8 mouse cellular contexts compared by ENCODE assay signal in genomic region chr3:51531473-51532281, GRCm38 (mm10). TPM values are rescaled to one million over a fixed set of nuclear protein-coding genes. Genes with fewer than 3 reads are reported as not detected.
DNase-seq lines count a peak whose midpoint lies in the region; ATAC-seq lines count a peak whose summit lies in the region.

No protein-coding gene starts in this region.

- DNase-seq in adrenal gland, adult 8-10 months = peak; percentile 47
- DNase-seq in gastrocnemius, adult 8-10 months (ENCODE audit: low spot score in 2 of 2) = peak; percentile 43 to 57
- peak; percentile 71 for DNase-seq in testis, postnatal 10 days (ENCODE audit: low spot score)
- DNase-seq in left cerebral cortex, adult 9 months (ENCODE audit: low spot score in 2 of 2) = no peak

- H3K36me3 ChIP-seq in forebrain, embryonic 15.5 days = peaks cover 76% of the 10 kb centered on the region
- peaks cover 93% of the 10 kb centered on the region for H3K36me3 ChIP-seq in forebrain, embryonic 12.5 days (replicated peaks)
- peaks cover 55% of the 10 kb centered on the region for H3K36me3 ChIP-seq in kidney, embryonic 16.5 days (ENCODE audit: insufficient read depth, low read length)
- H3K36me3 ChIP-seq in lung, embryonic 16.5 days (ENCODE audit: control insufficient read depth, insufficient read depth, low read length) = peaks cover 31% of the 10 kb centered on the region

- H3K27ac ChIP-seq in forebrain, embryonic 15.5 days (replicated peaks) = peak overlapping the region; percentile 68
- no peak overlapping the region for H3K27ac ChIP-seq in forebrain, embryonic 12.5 days
- peak overlapping the region; percentile 76 for H3K27ac ChIP-seq in kidney, embryonic 16.5 days (ENCODE audit: low read length)
- H3K27ac ChIP-seq in lung, embryonic 16.5 days (ENCODE audit: low read length) = peak overlapping the region; percentile 66

- peaks cover 6% of the 10 kb centered on the region; the same call in 1 of the 2 replicates for H3K4me1 ChIP-seq in forebrain, embryonic 15.5 days
- H3K4me1 ChIP-seq in forebrain, embryonic 12.5 days = no peaks in the 10 kb centered on the region
- H3K4me1 ChIP-seq in kidney, embryonic 16.5 days (ENCODE audit: insufficient read depth, low read length) = peaks cover 20% of the 10 kb centered on the region
- peaks cover 20% of the 10 kb centered on the region for H3K4me1 ChIP-seq in lung, embryonic 16.5 days (replicated peaks; ENCODE audit: control insufficient read depth, insufficient read depth, low read length)

- H3K4me3 ChIP-seq in forebrain, embryonic 15.5 days = no peak overlapping the region
- H3K4me3 ChIP-seq in forebrain, embryonic 12.5 days (replicated peaks) = no peak overlapping the region
- H3K4me3 ChIP-seq in kidney, embryonic 16.5 days (ENCODE audit: low read length) = no peak overlapping the region
- H3K4me3 ChIP-seq in lung, embryonic 16.5 days (ENCODE audit: low read length) = no peak overlapping the region

- WGBS in forebrain, embryonic 15.5 days = 56% methylated on average over 13 of the region's 13 CpGs
- 89% methylated on average over 13 of the region's 13 CpGs for WGBS in forebrain, embryonic 12.5 days
- 36% methylated on average over 13 of the region's 13 CpGs for WGBS in kidney, embryonic 16.5 days
- 38% methylated on average over 13 of the region's 13 CpGs for WGBS in lung, embryonic 16.5 days

- no peaks in the 10 kb centered on the region for H3K27me3 ChIP-seq in forebrain, embryonic 15.5 days
- H3K27me3 ChIP-seq in forebrain, embryonic 12.5 days = no peaks in the 10 kb centered on the region
- H3K27me3 ChIP-seq in kidney, embryonic 16.5 days (ENCODE audit: insufficient read depth, low read length) = no peaks in the 10 kb centered on the region
- H3K27me3 ChIP-seq in lung, embryonic 16.5 days (ENCODE audit: control insufficient read depth, insufficient read depth, low read depth, low read length) = no peaks in the 10 kb centered on the region

- peak; percentile 69 for ATAC-seq in forebrain, embryonic 15.5 days (replicated peaks)
- ATAC-seq in forebrain, embryonic 12.5 days (ENCODE audit: low FRiP score) = no peak
- ATAC-seq in kidney, embryonic 16.5 days (ENCODE audit: low FRiP score, low TSS enrichment) = peak; percentile 58
- ATAC-seq in lung, embryonic 16.5 days (ENCODE audit: low read depth) = peak; percentile 93

- no peak overlapping the region for H3K9ac ChIP-seq in forebrain, embryonic 15.5 days (replicated peaks)
- H3K9ac ChIP-seq in forebrain, embryonic 12.5 days = no peak overlapping the region
- no peak overlapping the region for H3K9ac ChIP-seq in kidney, embryonic 16.5 days (replicated peaks; ENCODE audit: low read length)
- no peak overlapping the region for H3K9ac ChIP-seq in lung, embryonic 16.5 days (ENCODE audit: low read length)

- H3K9me3 ChIP-seq in forebrain, embryonic 15.5 days = no peaks in the 10 kb centered on the region
- H3K9me3 ChIP-seq in forebrain, embryonic 12.5 days = no peaks in the 10 kb centered on the region
- no peaks in the 10 kb centered on the region for H3K9me3 ChIP-seq in kidney, embryonic 16.5 days (ENCODE audit: low read length)
- no peaks in the 10 kb centered on the region for H3K9me3 ChIP-seq in lung, embryonic 16.5 days (ENCODE audit: control insufficient read depth, low read length)

- no peak overlapping the region for H3K4me2 ChIP-seq in forebrain, embryonic 15.5 days (replicated peaks)
- no peak overlapping the region for H3K4me2 ChIP-seq in forebrain, embryonic 12.5 days
- H3K4me2 ChIP-seq in kidney, embryonic 16.5 days (replicated peaks; ENCODE audit: low read depth, low read length) = peak overlapping the region; percentile 8; the same call in 1 of the 2 replicates
- peak overlapping the region; percentile 1 for H3K4me2 ChIP-seq in lung, embryonic 16.5 days (ENCODE audit: low read depth, low read length)

RNA-seq across cellular contexts. Expression of gene Setd7, which starts 29.0 kb away (rescaled TPM):
- polyA plus RNA-seq in forebrain, embryonic 15.5 days (2015; fragmentation: Nextera tagmentation; extraction: Ambion mirVana) = 4.4 and 5.5 TPM in 2 replicates
- polyA plus RNA-seq in forebrain, embryonic 12.5 days (2016; fragmentation: Nextera tagmentation; extraction: Ambion mirVana) = 4.4 and 5.5 TPM in 2 replicates
- 10 to 100 TPM; 52.6 to 77.9 (median 66.4) TPM for total RNA-seq in adrenal gland, adult 8-10 months (2022)
- total RNA-seq in gastrocnemius, adult 8-10 months (2022) = 100 to 1,000 TPM; 178 to 234 (median 186) TPM
- 2.5 and 3.1 TPM in 2 replicates for polyA plus RNA-seq in kidney, embryonic 16.5 days (2015; fragmentation: Nextera tagmentation; extraction: Ambion mirVana)
- polyA plus RNA-seq in lung, embryonic 16.5 days (2015; fragmentation: Nextera tagmentation; extraction: Ambion mirVana) = 2.5 and 3.5 TPM in 2 replicates

RNA-seq across cellular contexts. Expression of gene Rab33b, which starts 48.0 kb away (rescaled TPM):
- 26.6 and 27.8 TPM in 2 replicates for polyA plus RNA-seq in forebrain, embryonic 15.5 days (2015; fragmentation: Nextera tagmentation; extraction: Ambion mirVana)
- polyA plus RNA-seq in forebrain, embryonic 12.5 days (2016; fragmentation: Nextera tagmentation; extraction: Ambion mirVana) = 19.2 and 20.0 TPM in 2 replicates
- 10 to 100 TPM; 13.9 to 18.5 (median 17.4) TPM for total RNA-seq in adrenal gland, adult 8-10 months (2022)
- total RNA-seq in gastrocnemius, adult 8-10 months (2022) = 1 to 10 TPM; 5.5 to 9.8 (median 8.8) TPM
- polyA plus RNA-seq in kidney, embryonic 16.5 days (2015; fragmentation: Nextera tagmentation; extraction: Ambion mirVana) = 22.5 and 23.2 TPM in 2 replicates
- 24.7 and 26.6 TPM in 2 replicates for polyA plus RNA-seq in lung, embryonic 16.5 days (2015; fragmentation: Nextera tagmentation; extraction: Ambion mirVana)

Comparison
In these comparisons a context has a peak if more than half of its experiments do, and no peak if none do; other contexts are left out.
1. H3K4me2 ChIP-seq: peak in kidney, embryonic 16.5 days (single experiment) and lung, embryonic 16.5 days (single experiment); none in forebrain, embryonic 15.5 days (single experiment) and forebrain, embryonic 12.5 days (single experiment).
2. DNase-seq: peak in adrenal gland, adult 8-10 months (single experiment), gastrocnemius, adult 8-10 months (2 of 2) and testis, postnatal 10 days (single experiment); none in left cerebral cortex, adult 9 months (0 of 2).